Mouse (Mus musculus): ENCODE measurements at regions not wholly inside any gene's neighbourhood (a gene's known extent, or its start where the extent isn't known, plus 50 kb on each side); places are given as distances from the start of the nearest gene placed in this dataset.

- DNase-seq: no peak
Measured at GRCm38 (mm10) chr5:64537113-64537780, 265.9 kb upstream of the Klf3 start.

GRCm38 (mm10) chr5:64541765-64542164, 261.4 kb upstream of the Klf3 start:
- no peak for DNase-seq

DNA sequence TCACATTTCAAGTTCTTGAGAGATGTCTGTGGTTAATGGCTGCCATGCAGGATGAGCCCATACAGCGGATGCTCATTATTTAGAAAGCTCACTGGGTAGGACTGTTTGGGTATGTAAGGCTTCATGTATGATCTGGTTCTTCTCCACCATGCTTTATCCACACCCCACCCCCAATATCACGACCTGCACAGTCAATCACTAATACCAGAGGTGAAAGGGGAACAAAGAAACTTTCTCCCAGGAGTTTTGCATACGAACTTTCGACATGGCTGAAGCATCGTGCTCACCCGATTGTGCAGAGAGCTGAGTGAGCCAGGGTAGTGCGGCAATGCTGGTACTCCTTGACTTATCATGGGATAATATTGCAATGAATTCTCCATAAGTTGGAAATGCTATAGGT, 247.3 kb upstream of the Klf3 start:
- no peak for DNase-seq

DNA sequence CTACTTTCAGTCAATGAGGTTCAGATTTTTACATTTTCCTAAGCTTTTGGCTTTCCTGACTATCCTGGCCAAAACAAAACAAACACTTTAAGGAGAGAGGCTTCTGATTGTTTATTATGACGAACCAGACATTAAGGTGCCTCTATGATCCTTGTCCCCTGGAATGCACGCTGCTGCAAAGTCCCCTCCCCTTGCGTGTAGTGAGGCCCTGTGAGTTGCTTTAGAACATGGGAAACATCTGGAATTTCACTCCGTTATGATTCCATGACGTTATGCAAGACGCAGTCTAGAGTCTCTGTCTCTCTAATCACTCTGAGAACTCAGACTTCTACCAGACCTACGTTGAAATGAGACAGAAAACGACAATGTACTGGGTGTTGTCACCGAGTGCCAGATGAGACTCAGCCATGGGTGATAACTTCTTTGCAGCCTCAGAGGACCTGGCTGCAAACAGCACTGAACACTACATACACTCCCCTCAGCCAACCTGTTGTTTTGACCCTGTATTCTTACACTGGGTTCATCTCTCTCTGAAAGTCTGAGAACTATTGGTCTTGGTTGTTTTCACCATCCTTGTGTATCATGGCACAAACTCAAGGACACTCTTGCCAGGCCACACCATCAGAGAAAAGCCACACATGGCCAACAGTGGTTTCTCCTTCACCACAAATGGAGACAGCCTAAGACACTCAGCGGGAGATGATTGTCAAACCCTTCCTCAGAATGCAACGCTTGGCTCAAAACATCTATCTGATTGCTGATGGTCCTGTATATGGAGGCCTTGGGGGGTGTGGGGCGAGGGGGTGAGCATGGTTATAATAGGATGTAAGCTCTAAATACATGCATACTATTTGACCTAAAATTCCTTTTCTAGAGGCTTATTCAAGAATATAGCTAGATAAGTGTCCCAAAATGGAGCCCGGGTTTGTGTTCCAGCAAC, 236.5 kb upstream of the Klf3 start:
- no peak for DNase-seq

DNA sequence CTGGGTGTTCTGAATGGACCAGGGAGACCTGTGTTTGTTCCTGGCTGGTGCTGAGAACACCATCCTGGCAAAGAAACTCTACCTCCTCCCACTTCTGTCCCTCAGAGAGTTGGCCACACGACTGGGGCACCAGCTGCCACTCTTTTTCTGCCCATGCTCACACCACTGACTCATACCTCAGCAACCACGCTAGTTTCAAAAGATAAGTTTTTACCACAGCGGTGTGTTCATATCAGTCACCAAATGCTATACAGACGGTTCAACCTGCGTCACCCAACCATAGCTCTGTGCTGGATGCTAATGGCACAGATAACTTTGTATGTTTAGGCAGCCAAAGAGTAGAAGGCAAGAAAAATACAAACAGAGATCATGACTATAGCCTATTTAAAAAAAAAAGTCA, 235.4 kb upstream of the Klf3 start:
- DNase-seq: no peak

- DNase-seq: no peak
Measured at GRCm38 (mm10) chr5:64568294-64568693, 234.9 kb upstream of the Klf3 start.

DNA sequence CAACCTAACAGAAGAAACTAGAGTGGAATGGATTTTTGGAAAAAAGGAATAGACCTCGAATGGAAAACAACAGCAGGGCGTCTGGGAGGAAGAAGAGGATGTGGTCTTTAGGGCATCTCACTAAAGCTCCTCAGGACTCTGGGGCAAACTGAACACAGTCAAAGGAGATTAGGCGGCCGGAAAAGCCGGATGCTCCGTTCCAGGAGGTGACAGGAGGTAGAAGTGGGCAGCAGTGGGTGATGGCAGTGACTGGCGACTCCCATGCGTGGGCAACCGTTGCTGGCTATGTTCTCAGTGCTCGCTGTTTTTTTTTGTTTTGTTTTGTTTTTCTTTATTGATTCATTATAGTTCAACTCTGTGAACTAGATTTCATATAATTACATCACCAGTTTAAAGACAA, 228.8 kb upstream of the Klf3 start:
- no peak for DNase-seq

GRCm38 (mm10) chr5:64575896-64576295, 227.3 kb upstream of the Klf3 start:
- DNase-seq: no peak

- DNase-seq: no peak
Measured at GRCm38 (mm10) chr5:64576426-64577262, 226.5 kb upstream of the Klf3 start.

GRCm38 (mm10) chr5:64577424-64577823, 225.8 kb upstream of the Klf3 start:
- DNase-seq: no peak

- DNase-seq: no peak
Measured at GRCm38 (mm10) chr5:64578536-64578935, 224.7 kb upstream of the Klf3 start.

GRCm38 (mm10) chr5:64579086-64579485, 224.1 kb upstream of the Klf3 start:
- no peak for DNase-seq

- no peak for DNase-seq
Measured at GRCm38 (mm10) chr5:64579494-64580339, 223.5 kb upstream of the Klf3 start.

DNA sequence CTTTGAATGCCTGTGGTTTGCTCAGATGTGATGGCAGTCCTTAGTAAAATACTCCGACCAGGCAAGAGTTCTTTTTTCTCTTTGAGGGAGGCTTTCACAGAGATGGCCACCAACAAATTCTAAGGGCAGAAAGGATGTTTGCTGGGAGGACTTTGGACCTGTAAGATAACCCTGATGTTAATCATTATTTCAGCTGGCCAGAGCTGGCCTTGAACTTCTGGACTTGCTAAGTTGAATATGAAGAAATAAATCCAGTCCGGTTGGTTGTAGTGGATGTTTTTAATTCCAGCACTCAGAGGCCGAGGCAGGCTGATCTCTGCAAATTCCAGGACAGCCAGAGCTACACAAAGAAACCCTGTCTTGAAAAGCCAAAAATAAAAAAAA, 222.9 kb upstream of the Klf3 start:
- no peak for DNase-seq

DNA sequence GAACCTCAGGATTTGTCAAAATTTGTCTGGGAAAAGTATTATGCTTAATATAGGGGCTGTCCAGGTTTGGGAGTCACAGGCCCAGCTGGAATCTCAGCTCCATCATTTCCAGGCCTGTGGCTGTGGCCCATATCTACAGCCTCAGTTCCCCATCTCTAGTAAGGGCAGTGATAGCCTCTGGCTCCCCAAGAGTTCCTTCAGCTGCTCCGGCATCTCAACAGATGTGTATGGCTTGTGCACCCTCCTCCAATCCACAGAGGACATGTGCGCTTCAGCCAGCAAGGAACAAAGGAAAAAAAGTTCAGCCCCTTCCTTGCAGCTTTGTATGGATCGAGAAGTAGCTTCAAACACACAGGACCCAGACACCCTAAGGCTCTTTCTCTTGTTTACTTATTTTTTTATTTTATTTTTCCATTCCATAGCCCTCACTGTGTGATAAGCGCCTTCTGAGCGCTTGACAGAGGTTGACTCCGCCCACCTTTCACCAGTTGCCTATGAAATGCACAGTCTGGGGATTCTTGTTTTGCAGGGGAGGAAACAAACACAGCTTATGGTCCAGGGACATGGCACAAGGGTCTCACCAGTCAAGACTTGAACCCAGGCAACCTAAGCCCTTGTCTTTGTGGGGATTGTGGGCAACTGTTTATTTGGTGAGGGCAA, 222.3 kb upstream of the Klf3 start:
- DNase-seq: no peak

GRCm38 (mm10) chr5:64581461-64581860, 221.7 kb upstream of the Klf3 start:
- no peak for DNase-seq

DNA sequence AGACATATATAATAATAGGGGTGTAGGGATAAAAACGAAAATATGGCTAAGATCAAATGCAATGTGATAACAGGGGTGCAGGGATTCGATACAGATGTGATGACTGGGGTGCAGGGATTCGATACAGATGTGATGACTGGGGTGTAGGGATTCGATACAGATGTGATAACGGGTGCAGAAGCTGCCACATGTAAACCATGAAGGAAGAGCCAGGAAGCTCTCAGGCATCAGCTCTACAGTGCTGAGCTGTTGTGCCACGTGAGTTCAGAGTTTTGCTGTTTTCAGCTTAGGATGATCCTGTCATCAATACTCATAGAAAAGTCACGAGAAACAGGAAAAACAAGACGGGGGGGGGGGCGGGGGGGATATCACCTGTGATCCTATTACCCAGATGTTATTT, 221.2 kb upstream of the Klf3 start:
- DNase-seq: no peak

DNA sequence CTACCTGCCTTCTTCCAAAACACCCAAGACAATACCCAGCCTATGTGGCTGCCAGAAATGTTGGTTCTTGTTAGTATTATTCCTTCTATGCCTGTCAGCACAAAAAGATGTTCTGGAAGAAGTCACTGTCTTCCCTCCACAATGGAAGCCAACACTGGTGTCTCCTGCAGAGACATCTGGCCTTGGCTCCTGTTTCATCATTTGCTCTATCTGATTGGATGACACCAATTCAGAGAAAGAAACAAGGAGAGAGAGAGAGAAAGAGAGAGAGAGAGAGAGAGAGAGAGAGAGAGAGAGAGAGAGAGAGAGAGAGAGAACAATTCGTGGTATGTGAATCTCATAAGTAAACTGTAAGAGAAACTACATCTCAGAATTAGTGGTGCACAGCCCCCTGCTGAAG, 218.9 kb upstream of the Klf3 start:
- DNase-seq: no peak

DNA sequence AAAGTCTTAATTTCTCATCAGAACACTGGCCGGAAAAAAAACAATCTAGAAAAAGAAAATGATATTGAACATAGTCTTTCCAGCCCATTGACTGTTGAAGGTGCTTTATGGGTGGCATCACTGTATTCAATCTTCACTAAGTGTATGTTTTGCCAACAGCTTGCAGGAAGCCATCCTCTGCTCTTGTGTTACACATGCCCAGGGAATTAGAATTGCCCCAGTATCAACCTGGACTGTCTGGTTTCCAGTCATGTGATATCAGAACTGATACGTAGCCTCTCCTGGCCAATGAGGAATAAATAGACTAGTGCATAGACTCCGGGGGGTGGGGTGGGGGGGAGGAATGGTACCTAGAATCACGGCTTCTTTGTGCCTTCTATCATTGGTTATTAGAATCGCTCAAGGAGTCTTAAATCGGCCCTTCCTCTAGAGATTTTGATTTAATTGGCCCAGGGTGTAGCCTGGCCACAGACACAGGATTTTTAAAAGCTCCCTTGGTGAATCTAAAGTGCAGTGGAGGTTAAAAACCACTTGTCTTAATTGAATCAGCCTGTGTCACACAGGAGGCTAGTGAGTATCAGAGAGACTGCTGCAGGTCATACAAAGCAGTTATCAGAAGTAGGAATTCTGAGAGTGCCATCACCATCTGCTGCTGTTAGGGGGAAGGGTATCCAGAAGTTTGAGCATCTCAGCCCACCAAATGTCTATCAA, 218.0 kb upstream of the Klf3 start:
- DNase-seq: no peak

DNA sequence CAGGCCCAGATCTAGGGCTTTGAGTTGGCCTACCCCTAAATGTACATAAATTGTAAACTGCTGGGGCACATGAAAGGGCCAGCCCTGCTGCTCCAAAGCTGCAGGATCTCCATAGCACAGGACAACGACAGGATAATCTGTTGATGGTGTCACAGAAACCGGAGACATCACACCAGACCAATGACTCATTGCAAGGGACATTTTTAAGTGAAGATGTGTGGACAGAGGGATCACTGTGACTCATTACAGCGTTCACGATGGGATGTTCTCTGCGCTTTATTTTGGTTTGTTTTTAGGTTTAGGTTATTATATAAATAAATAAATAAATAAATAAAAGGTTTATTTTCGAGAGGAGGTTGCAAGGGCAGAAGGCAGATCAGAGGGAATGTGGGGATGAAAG, 216.9 kb upstream of the Klf3 start:
- no peak for DNase-seq

- DNase-seq: no peak
Measured at GRCm38 (mm10) chr5:64586933-64587332, 216.3 kb upstream of the Klf3 start.
